Mouse (Mus musculus) hindbrain, embryonic 10.5 days (tissue): Measurements from ENCODE around the gene Ctnnb1. TPM values are rescaled to one million over a fixed set of nuclear protein-coding genes. Genes with fewer than 3 reads are reported as not detected.
A peak's percentile ranks its signal among the peaks of the same experiment; 100 is the strongest.

Experiments
- DNase-seq: peaks from one replicate; pipeline ENCODE4 v3.0.0-alpha.2; 2017; ENCODE audit warnings: low spot score
- H3K27ac ChIP-seq: fragments of 300-500 bp; sonication (generic); 2 replicates; pipeline ENCODE4 v1.5.1; 2016; ENCODE audit warnings: mild to moderate bottlenecking, moderate library complexity
- H3K27me3 ChIP-seq: fragments of 300-500 bp; sonication (generic); 2 replicates; pipeline ENCODE4 v1.6.1; 2016; ENCODE audit warnings: mild to moderate bottlenecking; ENCODE audit not compliant: poor library complexity, insufficient read depth, severe bottlenecking
- H3K36me3 ChIP-seq: fragments of 300-500 bp; sonication (generic); 2 replicates; pipeline ENCODE4 v1.6.1; 2016; ENCODE audit warnings: mild to moderate bottlenecking, moderate library complexity
- H3K4me1 ChIP-seq: fragments of 300-500 bp; sonication (generic); replicated peaks from 2 replicates; pipeline ENCODE4 v1.6.1; 2016; ENCODE audit warnings: mild to moderate bottlenecking
- H3K4me3 ChIP-seq: fragments of 300-500 bp; sonication (generic); 2 replicates; pipeline ENCODE4 v1.5.1; 2016; ENCODE audit warnings: mild to moderate bottlenecking, moderate library complexity
- H3K9me3 ChIP-seq: fragments of 300-500 bp; sonication (generic); 2 replicates; pipeline ENCODE4 v1.6.1; 2016; ENCODE audit warnings: mild to moderate bottlenecking, moderate library complexity
- WGBS: fragments of 180-500 bp; shearing (Covaris S2); methylation state at CpG from one replicate; pipeline ENCODE4 v1.1.7; 2016; 5-methylcytosine and 5-hydroxymethylcytosine counted together
- polyA plus RNA-seq: library from polyadenylated mRNA; unstranded; fragments of >200 nt; fragmentation: Nextera tagmentation; extraction: Ambion mirVana; gene quantifications from 2 replicates; pipeline ENCODE4 v1.2.1, GENCODE M21; 2016

The Ctnnb1 gene
- polyA plus RNA-seq, 1 experiment from 2014 or later = 496 TPM

DNA sequence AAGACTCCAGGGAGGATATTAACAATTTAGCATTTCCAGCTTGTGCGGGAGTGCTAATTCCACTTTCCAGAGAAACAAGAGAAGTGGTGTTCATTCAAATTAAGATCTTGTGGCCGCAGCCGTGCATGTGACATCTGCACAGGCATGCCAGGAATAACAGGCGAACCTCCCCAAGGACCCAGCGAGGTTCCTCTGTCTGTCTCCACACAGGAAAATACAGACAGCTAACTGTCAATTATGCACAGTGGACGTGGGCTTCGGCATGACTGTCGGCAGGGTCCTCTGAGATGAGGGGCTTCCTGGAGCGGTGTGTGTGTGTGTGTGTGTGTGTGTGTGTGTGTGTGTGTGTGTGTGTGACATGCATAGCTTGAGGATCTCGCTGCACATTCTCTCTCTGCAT lies 64.0 kb downstream of the Ctnnb1 start:
- no peaks in the 10 kb centered on the region for H3K9me3 ChIP-seq

GRCm38 (mm10) chr9:120994223-120995155 lies 65.5 kb downstream of the Ctnnb1 start:
- Histone ChIP-seq H3K27ac (0 out of 2 replicates have a peak overlapping the region, but pooled peaks have one; percentile 35), H3K36me3 (no peaks in the 10 kb centered on the region), H3K9me3 (no peaks in the 10 kb centered on the region), H3K4me3 (no peak overlapping the region), H3K4me1 (peaks cover 51% of the 10 kb centered on the region), H3K27me3 (no peaks in the 10 kb centered on the region)
- DNase-seq = no peak
- 71% methylated on average over 15 of the region's 15 CpGs for WGBS

More for the DNA sequence above, 64.0 kb downstream of the Ctnnb1 start:
- H3K4me1 ChIP-seq = peaks cover 59% of the 10 kb centered on the region
- H3K36me3 ChIP-seq = no peaks in the 10 kb centered on the region
- H3K4me3 ChIP-seq = no peak overlapping the region
- DNase-seq = no peak
- H3K27me3 ChIP-seq = no peaks in the 10 kb centered on the region
- H3K27ac ChIP-seq = peak overlapping the region; percentile 35; the same call in 1 of the 2 replicates
- WGBS = 59% methylated on average over 10 of the region's 10 CpGs

GRCm38 (mm10) chr9:120998696-120999095 lies 69.7 kb downstream of the Ctnnb1 start:
- Histone ChIP-seq H3K36me3 (no peaks in the 10 kb centered on the region), H3K9me3 (no peaks in the 10 kb centered on the region), H3K4me1 (peaks cover 28% of the 10 kb centered on the region), H3K27me3 (no peaks in the 10 kb centered on the region), H3K27ac (no peak overlapping the region), H3K4me3 (no peak overlapping the region)
- DNase-seq = no peak
- 80% methylated on average over 11 of the region's 11 CpGs for WGBS

GRCm38 (mm10) chr9:121000641-121001320 lies 71.8 kb downstream of the Ctnnb1 start:
- WGBS = 78% methylated on average over 7 of the region's 7 CpGs
- no peak overlapping the region for H3K4me3 ChIP-seq
- H3K27ac ChIP-seq = no peak overlapping the region; the same call in 1 of the 2 replicates
- H3K9me3 ChIP-seq = no peaks in the 10 kb centered on the region
- H3K36me3 ChIP-seq = no peaks in the 10 kb centered on the region
- no peaks in the 10 kb centered on the region for H3K27me3 ChIP-seq
- DNase-seq = no peak
- 0 out of 2 replicates have a peak, but pooled peaks cover 12% of the 10 kb centered on the region for H3K4me1 ChIP-seq

DNA sequence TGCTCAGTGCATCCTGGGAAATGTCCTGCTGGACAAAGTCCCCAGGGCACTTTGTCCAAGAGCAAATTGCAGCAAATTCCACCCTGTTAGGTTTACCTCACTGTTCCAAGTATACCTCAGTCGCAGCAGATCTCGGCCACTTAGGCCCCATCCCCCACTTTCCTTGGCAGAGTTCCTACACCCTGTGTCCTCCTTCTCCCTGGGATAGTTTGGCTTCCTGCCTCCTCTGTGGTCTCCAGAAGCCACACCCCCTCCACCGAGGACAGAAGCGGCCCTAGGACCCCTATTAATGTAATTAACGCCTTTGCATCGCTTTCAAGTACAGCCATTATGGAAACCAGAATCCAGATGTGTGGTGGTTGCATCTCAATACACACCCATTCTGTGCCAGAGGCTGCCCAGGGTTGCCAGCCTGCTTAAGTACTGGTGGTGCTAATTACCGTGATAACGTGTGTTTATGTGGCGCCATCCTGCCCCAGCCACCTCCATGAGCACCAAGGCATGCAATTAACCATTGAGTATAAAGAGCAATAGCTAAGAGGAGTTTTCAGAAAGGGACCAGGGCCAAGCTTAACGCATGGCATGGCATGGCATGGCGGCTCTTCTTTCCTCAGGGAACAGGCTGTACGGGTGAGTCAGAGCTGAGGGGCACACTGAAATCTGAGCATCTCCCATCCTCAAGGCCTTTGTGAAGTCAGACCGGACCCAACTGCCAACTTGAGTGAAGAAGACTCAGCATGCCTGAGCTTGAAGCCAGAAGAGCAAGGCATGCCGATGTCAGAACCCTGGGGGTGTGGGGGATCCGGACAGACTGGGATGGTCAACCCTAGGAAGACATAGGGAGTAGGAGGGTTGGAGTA lies 72.9 kb downstream of the Ctnnb1 start:
- Histone ChIP-seq H3K36me3 (no peaks in the 10 kb centered on the region), H3K4me3 (no peak overlapping the region), H3K9me3 (no peaks in the 10 kb centered on the region), H3K27ac (no peak overlapping the region), H3K27me3 (no peaks in the 10 kb centered on the region), H3K4me1 (0 out of 2 replicates have a peak, but pooled peaks cover 12% of the 10 kb centered on the region)
- 81% methylated on average over 15 of the region's 15 CpGs for WGBS
- DNase-seq = no peak

DNA sequence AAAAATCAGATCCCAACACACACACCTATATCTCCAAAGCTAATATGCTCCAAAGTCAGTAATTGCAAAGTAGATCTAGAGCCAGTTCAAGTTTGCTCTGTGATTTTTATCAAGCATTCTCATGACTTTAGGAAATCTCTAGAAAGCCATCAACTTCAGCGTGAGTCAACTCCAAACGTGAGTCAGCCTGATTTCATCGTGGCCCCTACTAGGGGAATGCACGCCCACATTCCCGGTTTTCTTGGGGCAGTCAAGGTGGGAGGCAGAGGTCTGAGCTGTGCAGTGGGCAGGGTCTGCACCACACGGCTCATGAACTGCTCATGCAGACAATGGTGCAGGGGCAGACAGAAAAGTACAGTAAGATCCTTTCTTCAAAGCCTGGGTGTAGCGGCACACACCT lies 76.9 kb downstream of the Ctnnb1 start:
- Histone ChIP-seq H3K27me3 (no peaks in the 10 kb centered on the region), H3K4me3 (no peak overlapping the region), H3K9me3 (no peaks in the 10 kb centered on the region), H3K4me1 (peaks cover 16% of the 10 kb centered on the region), H3K27ac (no peak overlapping the region), H3K36me3 (no peaks in the 10 kb centered on the region)
- DNase-seq = no peak
- 86% methylated on average over 7 of the region's 7 CpGs for WGBS
